Mouse (Mus musculus) ES-E14 (cell line): ENCODE data around the gene Dnaja3.

Experiments
- CHD2 ChIP-seq: IDR thresholded peaks from 2 replicates; pipeline ENCODE4 v1.6.1; 2014; ENCODE audit warnings: mild to moderate bottlenecking, low read depth, low read length, inconsistent platforms
- HCFC1 ChIP-seq: IDR thresholded peaks from 2 replicates; pipeline ENCODE4 v1.6.1; 2012; ENCODE audit warnings: low read length, inconsistent platforms, borderline replicate concordance; ENCODE audit not compliant: insufficient read depth
- MAFK ChIP-seq: IDR thresholded peaks from 2 replicates; pipeline ENCODE4 v1.6.1; 2014; ENCODE audit warnings: mild to moderate bottlenecking, low read depth, low read length, inconsistent platforms; ENCODE audit not compliant: insufficient read depth
- ZNF384 ChIP-seq: IDR thresholded peaks from 2 replicates; pipeline ENCODE4 v1.6.1; 2012; ENCODE audit warnings: low read depth, low read length, inconsistent platforms

DNA sequence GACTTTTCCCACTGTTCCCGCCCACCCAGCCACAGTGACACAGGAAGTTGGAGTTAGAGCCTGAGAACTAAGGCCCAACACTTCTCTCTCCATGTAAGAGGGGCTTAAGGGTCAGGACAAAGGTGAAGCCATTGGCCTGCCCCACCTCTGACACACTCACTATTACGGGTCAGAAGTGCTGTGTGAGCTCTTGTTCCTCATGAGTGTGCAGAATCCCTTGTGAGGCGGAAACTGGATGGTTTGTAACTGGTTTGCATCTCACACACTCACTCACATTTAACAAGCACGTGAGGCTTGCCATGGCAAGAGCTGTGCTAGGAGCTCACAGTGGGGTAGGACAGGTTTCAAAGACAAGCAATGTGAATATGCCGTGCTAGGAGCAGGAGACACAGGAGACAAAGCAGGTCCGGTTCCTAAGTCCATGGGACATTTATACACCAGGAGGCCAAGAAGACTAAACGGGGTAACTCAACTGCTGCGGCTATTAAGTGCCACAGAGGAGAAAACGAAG lies 16.8 kb downstream of the Dnaja3 start:
- no peak for TF ChIP-seq CHD2
- no peak for TF ChIP-seq HCFC1
- TF ChIP-seq MAFK, result no peak
- TF ChIP-seq ZNF384, result no peak
